Mouse (Mus musculus): ENCODE measurements around the gene Gm49337.

DNA sequence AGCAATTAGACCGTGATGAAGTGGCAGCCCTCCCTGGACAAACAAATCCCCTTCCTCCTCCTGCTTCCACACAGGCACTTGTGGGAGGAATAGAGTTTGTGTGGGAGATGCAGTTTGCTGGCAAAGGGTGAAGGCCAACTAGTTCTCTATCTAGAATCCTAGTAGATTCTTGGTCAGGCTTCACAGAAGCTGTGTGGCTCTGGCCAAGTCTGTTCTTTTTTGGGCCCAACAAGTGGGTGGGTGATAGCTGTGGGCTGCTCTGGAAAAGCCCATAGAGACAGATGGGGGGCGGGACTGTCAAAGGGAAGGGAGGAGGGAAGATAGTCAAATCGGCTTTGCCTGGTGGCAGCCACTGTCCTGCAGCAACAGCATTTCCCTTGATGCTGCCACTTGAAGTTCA lies 12.4 kb upstream of the Gm49337 start:
- TF ChIP-seq CTCF (IDR thresholded peaks at IDR 0.05; ENCODE audit: control insufficient read depth, insufficient read depth, low read length) (no peak), POLR2A (IDR thresholded peaks at IDR 0.05; ENCODE audit: borderline replicate concordance, control insufficient read depth, low read depth, low read length) (no peak)

Measured in bone marrow, adult 2 months (tissue).